Mouse (Mus musculus) lung, adult 2 months (tissue): ENCODE data around the gene Tctex1d1.

Source experiments
- CTCF ChIP-seq: fragments of 200-500 bp; IDR thresholded peaks from 2 replicates; pipeline ENCODE4 v1.5.1; 2011; ENCODE audit warnings: mild to moderate bottlenecking, low read length, control low read depth; ENCODE audit not compliant: insufficient read depth
- POLR2A ChIP-seq: fragments of 200-500 bp; IDR thresholded peaks from 2 replicates; pipeline ENCODE4 v1.6.1; 2011; ENCODE audit warnings: low read depth, mild to moderate bottlenecking, control low read depth, low read length, borderline replicate concordance; ENCODE audit errors: extremely low read depth

DNA sequence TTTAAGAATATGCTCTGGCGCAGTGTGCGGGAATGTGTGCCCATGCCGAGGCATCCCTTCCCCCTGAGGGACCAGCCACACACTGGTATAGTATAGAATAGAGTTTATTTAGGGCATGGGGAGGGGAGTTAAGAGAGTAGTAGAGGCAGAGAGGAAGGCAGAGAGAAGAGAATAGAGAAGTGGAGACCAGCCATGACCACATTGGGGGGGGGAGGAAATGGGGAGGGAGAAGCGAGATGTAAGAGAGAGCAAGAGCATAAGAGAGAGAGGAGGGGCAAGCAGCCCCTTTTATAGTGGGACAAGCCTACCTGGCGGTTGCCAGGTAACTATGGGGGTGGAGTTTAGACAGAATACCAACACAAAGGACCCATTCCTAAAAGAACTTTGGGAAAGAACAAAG lies 19.0 kb upstream of the Tctex1d1 start:
- no peak for TF ChIP-seq CTCF
- no peak for TF ChIP-seq POLR2A
